Mouse (Mus musculus): ENCODE data around the gene Cyth3.

- peak; percentile 11; the same call in 1 of the 2 replicates for TF ChIP-seq CTCF (conservative IDR thresholded peaks at IDR 0.05; ENCODE audit: low read length)
- TF ChIP-seq POU5F1 (IDR thresholded peaks at IDR 0.05; ENCODE audit: borderline replicate concordance, low read length) = no peak
- TF ChIP-seq NANOG (IDR thresholded peaks at IDR 0.05; ENCODE audit: borderline replicate concordance, low read length) = no peak
These were observed 39.2 kb upstream of the Cyth3 start for GRCm38 (mm10) chr5:143583081-143583480.

Measured in E14TG2a.4 (cell line).